Mouse (Mus musculus): ENCODE measurements around the gene 1700019D03Rik. TPM values are rescaled to one million over a fixed set of nuclear protein-coding genes. Genes with fewer than 3 reads are reported as not detected.

1700019D03Rik gene
- total and polyA plus RNA-seq, 2 experiments from 2014 or later: 5.5 to 6.4 TPM

DNA sequence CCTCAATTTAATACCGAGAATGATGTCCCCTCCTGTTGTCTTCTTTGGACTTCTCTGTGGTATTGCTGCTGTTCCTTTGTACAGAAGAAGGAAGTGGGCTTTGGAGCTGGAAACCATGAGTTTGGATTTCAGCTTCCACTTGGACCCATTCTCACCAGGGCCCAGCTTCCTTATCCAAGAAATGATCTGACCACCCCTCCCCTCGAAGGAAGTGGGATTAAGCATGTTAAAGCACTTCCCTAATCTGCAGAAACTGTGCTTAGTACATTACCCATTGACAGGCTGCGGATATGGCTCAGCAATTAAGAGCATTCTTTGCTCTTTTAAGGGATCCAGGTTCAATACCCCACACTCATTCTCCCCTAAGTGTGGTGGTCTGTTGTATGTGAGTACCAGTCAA lies 110.2 kb downstream of the 1700019D03Rik start:
- no peaks in the 10 kb centered on the region for H3K36me3 ChIP-seq (ENCODE audit: insufficient read depth, low read length)
- H3K9ac ChIP-seq (replicated peaks; ENCODE audit: low read length): no peak overlapping the region
- H3K9me3 ChIP-seq (ENCODE audit: low read length): no peaks in the 10 kb centered on the region
- no peak overlapping the region for H3K27ac ChIP-seq
- no peak overlapping the region for H3K4me2 ChIP-seq (ENCODE audit: low read depth, low read length)
- TF ChIP-seq CTCF (IDR thresholded peaks at IDR 0.05; ENCODE audit: low read depth): no peak
- H3K4me3 ChIP-seq (ENCODE audit: low read length): no peak overlapping the region
- no peak for ATAC-seq
- H3K4me1 ChIP-seq (ENCODE audit: insufficient read depth, low read length): no peaks in the 10 kb centered on the region
- H3K27me3 ChIP-seq (ENCODE audit: insufficient read depth, low read length): no peaks in the 10 kb centered on the region
- WGBS: 89% methylated on average over 3 of the region's 3 CpGs
- no peak for DNase-seq (ENCODE audit: low spot score)

DNA sequence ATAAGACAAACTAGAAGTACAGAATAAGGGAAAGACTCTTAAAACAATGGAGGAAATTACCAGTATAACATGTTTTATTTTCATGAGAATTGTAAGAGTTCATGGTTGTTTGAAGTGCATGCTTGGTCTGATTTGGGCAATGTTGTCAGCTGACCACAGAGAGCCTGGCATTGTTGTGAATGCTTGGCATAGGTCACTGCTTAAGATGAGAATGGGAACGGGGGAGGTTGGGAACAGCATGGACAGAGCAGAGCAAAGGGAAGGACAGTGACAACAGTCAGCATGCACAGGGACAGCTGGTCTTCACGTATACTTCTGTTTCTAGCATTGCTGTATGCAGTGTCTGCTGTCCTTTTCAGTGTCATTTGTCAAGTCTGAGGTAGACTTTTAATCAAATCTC lies 135.8 kb downstream of the 1700019D03Rik start:
- no peaks in the 10 kb centered on the region for H3K27me3 ChIP-seq (ENCODE audit: insufficient read depth, low read length)
- DNase-seq (ENCODE audit: low spot score) (no peak), ATAC-seq (no peak)
- no peak overlapping the region for H3K4me3 ChIP-seq (ENCODE audit: low read length)
- no peak overlapping the region for H3K27ac ChIP-seq
- 66% methylated on average over 2 of the region's 2 CpGs for WGBS
- H3K4me1 ChIP-seq (ENCODE audit: insufficient read depth, low read length): no peaks in the 10 kb centered on the region
- no peaks in the 10 kb centered on the region for H3K9me3 ChIP-seq (ENCODE audit: low read length)
- H3K4me2 ChIP-seq (ENCODE audit: low read depth, low read length): no peak overlapping the region
- peaks cover 3% of the 10 kb centered on the region; the same call in 1 of the 2 replicates for H3K36me3 ChIP-seq (ENCODE audit: insufficient read depth, low read length)
- no peak for TF ChIP-seq CTCF (IDR thresholded peaks at IDR 0.05; ENCODE audit: low read depth)
- H3K9ac ChIP-seq (replicated peaks; ENCODE audit: low read length): no peak overlapping the region

Other genes starting within 250 kb of the 1700019D03Rik start
- 26.6 and 41.7 TPM in 2 replicates for gene Inpp1, start 202.5 kb downstream of the 1700019D03Rik start, total RNA-seq (2014; rRNA removed)
- gene Inpp1, start 202.5 kb downstream of the 1700019D03Rik start, polyA plus RNA-seq (2015; fragmentation: Nextera tagmentation; extraction: Ambion mirVana): 39.2 and 44.0 TPM in 2 replicates
- 17.0 and 18.0 TPM in 2 replicates for gene Hibch, start 175.2 kb downstream of the 1700019D03Rik start, total RNA-seq (2014; rRNA removed)
- 20.9 and 22.9 TPM in 2 replicates for gene Hibch, start 175.2 kb downstream of the 1700019D03Rik start, polyA plus RNA-seq (2015; fragmentation: Nextera tagmentation; extraction: Ambion mirVana)
- 0.11 and 0.31 TPM in 2 replicates for gene Mstn, start 41.5 kb upstream of the 1700019D03Rik start, total RNA-seq (2014; rRNA removed)
- 0.32 and 0.39 TPM in 2 replicates for gene Mstn, start 41.5 kb upstream of the 1700019D03Rik start, polyA plus RNA-seq (2015; fragmentation: Nextera tagmentation; extraction: Ambion mirVana)
- gene 1700019A02Rik, start 167.5 kb upstream of the 1700019D03Rik start, total RNA-seq (2014; rRNA removed): not detected in 2 replicates
- not detected in 2 replicates for gene 1700019A02Rik, start 167.5 kb upstream of the 1700019D03Rik start, polyA plus RNA-seq (2015; fragmentation: Nextera tagmentation; extraction: Ambion mirVana)

All from hindbrain, postnatal 0 days (tissue).